Mouse (Mus musculus) testis, adult 2 months (tissue): ENCODE measurements around the gene Nos2.

Experiments
- CTCF ChIP-seq: fragments of 200-500 bp; IDR thresholded peaks from 2 replicates; pipeline ENCODE4 v1.5.1; 2012; ENCODE audit warnings: low read depth, mild to moderate bottlenecking, inconsistent platforms, low read length, moderate library complexity; ENCODE audit not compliant: control insufficient read depth, insufficient read depth, insufficient replicate concordance
- POLR2A ChIP-seq: fragments of 200-500 bp; IDR thresholded peaks from 2 replicates; pipeline ENCODE4 v1.6.1; 2012; ENCODE audit warnings: low read depth, mild to moderate bottlenecking, inconsistent platforms, low read length, moderate library complexity; ENCODE audit not compliant: control insufficient read depth

- TF ChIP-seq CTCF (no peak), POLR2A (no peak)
Observed at GRCm38 (mm10) chr11:78973381-78974150, 53.0 kb downstream of the Nos2 start.
